Mouse (Mus musculus): ENCODE data around the gene Lrrc3b.

Lrrc3b gene

DNA sequence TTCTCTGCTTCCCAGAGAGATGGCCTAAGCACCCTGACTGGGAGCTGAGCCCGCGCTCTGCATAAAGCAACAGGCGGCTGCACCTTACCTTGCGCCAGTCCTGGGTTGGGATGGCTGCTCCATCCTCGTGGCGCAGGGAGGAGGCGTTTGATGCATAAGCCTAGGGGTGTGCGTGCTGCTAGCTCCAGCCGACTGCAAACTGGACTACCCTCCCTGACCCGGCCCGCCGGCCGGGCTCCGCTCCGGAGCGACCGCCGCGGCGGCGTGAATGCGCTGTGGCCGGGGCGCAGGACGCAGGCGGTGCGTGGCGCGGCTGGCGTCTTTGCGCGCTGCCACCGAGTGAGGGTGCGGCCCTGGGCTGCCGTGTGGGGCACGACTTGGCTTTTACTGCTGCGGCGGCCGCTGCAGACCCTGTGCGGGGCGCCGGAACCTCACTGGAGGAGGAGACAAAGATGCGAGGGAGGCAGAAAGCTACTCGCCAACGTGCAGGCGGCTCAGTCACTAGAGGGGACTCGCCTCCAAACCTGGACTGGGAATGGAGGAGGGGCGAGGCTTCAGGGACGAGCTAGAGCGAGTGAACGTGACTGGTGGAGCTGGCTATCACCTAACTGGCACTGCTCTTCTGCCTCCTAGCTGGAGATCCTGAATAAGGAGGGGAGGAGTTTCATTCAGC, at the start of gene Lrrc3b:
Gene Lrrc3b (minus strand): TSS at position 503 of the 673 bp plus-strand sequence.
- DNase-seq (ENCODE audit: low read depth, low spot score) = peak; percentile 69

- no peak for DNase-seq (ENCODE audit: low read depth, low spot score)
These were observed 38.9 kb upstream of the Lrrc3b start for GRCm38 (mm10) chr14:15477668-15478067.

- peak; percentile 28 for DNase-seq (ENCODE audit: low read depth, low spot score)
These were observed 697 bp downstream of the Lrrc3b start for GRCm38 (mm10) chr14:15438096-15438484.

DNA sequence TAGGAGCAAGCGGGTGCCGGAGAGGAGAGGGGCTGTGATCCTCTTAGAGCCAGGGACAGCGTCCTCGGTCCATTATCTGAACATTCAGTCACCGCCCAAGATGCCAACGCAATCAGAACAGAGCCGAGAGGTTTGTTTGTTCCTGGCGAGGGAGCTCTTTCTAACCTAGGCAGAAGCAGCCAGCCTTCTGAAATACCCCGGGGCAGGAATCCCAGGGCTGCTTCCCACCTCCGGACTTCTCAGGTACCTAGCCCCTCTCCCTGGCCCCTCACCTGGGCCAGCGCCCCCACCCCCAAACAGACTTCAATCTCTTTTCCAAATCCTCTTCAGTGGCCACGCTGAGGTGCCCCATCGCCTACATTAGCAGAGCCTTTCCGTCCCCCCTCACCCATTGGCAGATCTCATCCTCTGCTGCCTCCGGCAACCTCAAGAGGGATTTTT, 1.3 kb downstream of the Lrrc3b start:
- DNase-seq (ENCODE audit: low read depth, low spot score) = no peak

GRCm38 (mm10) chr14:15437046-15437445, 1.7 kb downstream of the Lrrc3b start:
- no peak for DNase-seq (ENCODE audit: low read depth, low spot score)

- DNase-seq (ENCODE audit: low read depth, low spot score) = no peak
These were observed 2.2 kb downstream of the Lrrc3b start for GRCm38 (mm10) chr14:15436586-15436985.

GRCm38 (mm10) chr14:15432396-15432795, 6.4 kb downstream of the Lrrc3b start:
- DNase-seq (ENCODE audit: low read depth, low spot score) = no peak

DNA sequence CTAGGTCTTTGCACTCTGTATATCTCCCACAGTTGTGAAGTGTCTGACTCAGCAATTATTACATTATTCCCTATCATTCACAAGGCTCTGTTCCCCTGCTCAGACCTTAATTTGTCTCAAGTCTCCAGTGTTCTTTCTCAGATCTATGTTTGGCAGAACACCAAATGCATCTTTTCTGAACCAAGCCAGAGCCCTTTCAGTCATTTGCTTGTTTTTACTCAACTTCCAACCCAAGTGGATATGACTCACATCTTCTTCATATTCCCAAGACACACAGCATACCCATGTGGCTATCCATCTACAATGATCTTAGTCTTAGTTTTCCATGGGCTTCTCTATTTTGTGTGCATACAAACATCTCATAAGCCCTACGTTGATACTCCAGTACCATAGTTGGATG, 17.2 kb downstream of the Lrrc3b start:
- DNase-seq (ENCODE audit: low read depth, low spot score) = no peak

GRCm38 (mm10) chr14:15410686-15411534, 27.9 kb downstream of the Lrrc3b start:
- no peak for DNase-seq (ENCODE audit: low read depth, low spot score)

- DNase-seq (ENCODE audit: low read depth, low spot score) = no peak
These were observed 53.3 kb downstream of the Lrrc3b start for GRCm38 (mm10) chr14:15385536-15385935.

DNA sequence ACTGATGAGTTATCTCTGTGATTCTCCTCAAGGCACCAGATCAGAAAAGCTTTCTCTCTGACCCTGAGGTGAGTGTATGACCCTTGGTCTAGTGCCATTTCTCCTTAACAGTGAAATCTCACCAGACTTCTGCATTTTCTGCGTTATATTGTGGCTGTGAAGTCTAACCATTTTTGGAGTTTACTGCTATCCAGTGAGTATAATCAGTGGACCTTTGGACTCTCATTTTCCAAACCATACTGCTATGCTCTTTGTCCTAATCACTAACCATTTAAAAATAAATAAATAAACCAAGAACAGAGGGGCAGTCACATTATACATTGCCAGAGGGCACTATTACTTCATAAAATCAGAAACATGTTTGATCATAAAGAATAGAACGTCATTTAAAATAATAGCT, 53.8 kb downstream of the Lrrc3b start:
- DNase-seq (ENCODE audit: low read depth, low spot score) = no peak

DNA sequence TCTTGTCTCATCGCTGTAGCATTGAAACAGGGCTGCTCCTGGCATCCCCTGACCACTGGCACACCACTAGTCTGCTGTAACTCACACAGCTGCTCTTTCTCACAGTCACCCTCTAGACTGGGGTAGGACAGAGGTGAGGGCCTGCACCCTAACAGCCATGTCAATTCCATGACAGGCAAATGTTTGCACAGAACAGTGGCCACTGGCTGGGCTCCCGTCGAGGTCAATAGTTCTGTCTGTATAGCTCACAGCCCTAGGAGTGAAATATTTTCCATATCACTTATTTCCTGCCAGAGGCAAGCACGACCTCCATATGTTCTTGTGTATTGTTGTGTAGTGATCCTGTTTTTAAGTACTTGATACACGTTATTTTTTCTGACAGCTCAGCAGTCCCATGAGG, 54.3 kb downstream of the Lrrc3b start:
- no peak for DNase-seq (ENCODE audit: low read depth, low spot score)

DNA sequence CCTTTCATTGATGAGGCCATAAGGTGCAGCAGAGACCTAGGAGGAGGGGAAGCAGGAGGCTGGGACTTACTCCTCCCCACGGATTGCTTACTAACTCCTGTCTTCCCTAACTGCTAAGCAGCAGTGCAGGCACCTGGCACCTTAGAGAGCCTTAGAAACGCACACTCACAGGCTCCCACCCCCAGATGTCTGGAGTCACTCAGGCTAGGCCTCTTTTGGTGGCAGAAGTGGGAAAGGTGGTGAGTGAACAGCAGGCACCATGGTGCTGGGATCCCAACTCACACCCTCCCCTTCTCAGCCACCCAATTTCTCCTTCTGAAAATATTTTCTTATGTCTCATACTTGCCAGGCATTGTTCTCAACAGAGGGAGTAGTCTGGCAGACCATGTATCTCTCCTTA, 55.7 kb downstream of the Lrrc3b start:
- no peak for DNase-seq (ENCODE audit: low read depth, low spot score)

- no peak for DNase-seq (ENCODE audit: low read depth, low spot score)
These were observed 61.4 kb downstream of the Lrrc3b start for GRCm38 (mm10) chr14:15377368-15377767.

DNA sequence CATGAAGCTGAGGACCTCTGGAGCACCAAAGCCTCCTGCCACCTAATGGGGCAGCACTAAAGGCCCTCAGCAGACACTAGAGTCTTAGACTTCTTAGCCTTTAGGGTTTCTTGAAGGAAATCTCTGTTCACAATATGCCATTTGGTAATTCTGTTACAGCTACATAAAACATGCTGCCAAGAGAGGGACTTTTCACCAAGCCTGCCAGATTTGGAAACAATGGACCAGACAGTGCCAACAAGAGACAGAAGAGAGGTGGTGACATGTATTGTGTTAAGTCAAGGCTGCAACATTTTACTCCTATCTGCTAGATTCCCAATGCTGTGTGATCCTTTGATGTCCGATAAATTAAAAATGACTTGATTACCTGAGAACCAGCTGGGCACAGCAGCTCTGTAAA, 62.0 kb downstream of the Lrrc3b start:
- DNase-seq (ENCODE audit: low read depth, low spot score) = no peak

DNA sequence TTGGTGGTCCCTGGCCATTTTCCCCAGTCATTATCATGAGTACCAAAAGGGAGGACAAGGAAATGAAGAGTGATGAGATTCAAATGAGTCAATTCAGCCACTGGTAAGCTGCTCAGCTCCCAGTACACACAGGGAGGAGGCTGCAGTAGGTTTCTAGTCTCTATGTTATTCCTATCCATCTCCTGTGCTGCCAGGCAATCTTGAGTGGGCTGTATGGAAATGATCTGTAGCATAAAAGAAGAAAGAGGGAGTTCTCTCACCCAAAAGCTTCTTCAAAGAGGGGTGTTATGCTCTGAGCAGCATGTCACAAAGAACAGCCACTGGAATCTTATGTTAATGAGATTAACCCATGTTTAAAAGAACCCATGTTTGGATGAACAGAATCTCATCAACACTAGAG, 64.5 kb downstream of the Lrrc3b start:
- no peak for DNase-seq (ENCODE audit: low read depth, low spot score)

GRCm38 (mm10) chr14:15372985-15373384, 65.8 kb downstream of the Lrrc3b start:
- DNase-seq (ENCODE audit: low read depth, low spot score) = no peak

- no peak for DNase-seq (ENCODE audit: low read depth, low spot score)
These were observed 73.7 kb downstream of the Lrrc3b start for GRCm38 (mm10) chr14:15365045-15365444.

- no peak for DNase-seq (ENCODE audit: low read depth, low spot score)
These were observed 78.9 kb downstream of the Lrrc3b start for GRCm38 (mm10) chr14:15359893-15360292.

DNA sequence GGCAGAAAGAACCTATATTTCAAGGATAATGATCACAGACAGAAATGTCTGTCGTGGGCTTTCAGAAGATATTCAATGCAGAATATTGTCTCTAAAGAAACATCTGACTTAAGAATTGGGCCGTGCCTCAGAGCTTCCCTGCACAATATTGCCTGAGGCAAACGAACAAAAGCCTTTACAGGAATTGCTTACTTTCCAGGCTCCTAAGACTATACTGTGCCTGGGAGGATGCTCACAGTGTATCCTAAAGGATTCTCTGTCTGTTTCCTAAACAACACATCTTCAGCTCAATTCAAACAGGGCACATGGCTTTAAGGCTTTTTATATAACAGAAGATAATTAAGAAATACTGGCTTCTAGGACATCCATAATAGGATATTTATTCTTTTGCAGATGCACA, 79.7 kb downstream of the Lrrc3b start:
- DNase-seq (ENCODE audit: low read depth, low spot score) = no peak

- peak; percentile 7 for DNase-seq (ENCODE audit: low read depth, low spot score)
These were observed 83.3 kb downstream of the Lrrc3b start for GRCm38 (mm10) chr14:15355512-15355911.

GRCm38 (mm10) chr14:15354299-15354698, 84.5 kb downstream of the Lrrc3b start:
- no peak for DNase-seq (ENCODE audit: low read depth, low spot score)

GRCm38 (mm10) chr14:15333130-15333529, 105.7 kb downstream of the Lrrc3b start:
- no peak for DNase-seq (ENCODE audit: low read depth, low spot score)
